Mouse (Mus musculus): ENCODE data around the gene Myl4. TPM values are rescaled to one million over a fixed set of nuclear protein-coding genes. Genes with fewer than 3 reads are reported as not detected.

The Myl4 gene
- polyA plus RNA-seq, 1 experiment: 0.86 TPM

- TF ChIP-seq GATA1 (IDR thresholded peaks at IDR 0.05; ENCODE audit: borderline replicate concordance, low read length): no peak
- TF ChIP-seq FLI1 (IDR thresholded peaks at IDR 0.05; ENCODE audit: low read length): no peak
- no peaks in the 10 kb centered on the region for H3K27me3 ChIP-seq (replicated peaks)
- H3K36me3 ChIP-seq (replicated peaks; ENCODE audit: low read length): peaks cover 64% of the 10 kb centered on the region
- H3K4me1 ChIP-seq: peaks cover 74% of the 10 kb centered on the region
- no peaks in the 10 kb centered on the region for H3K9me3 ChIP-seq
- peak overlapping the region; percentile 99 for H3K4me3 ChIP-seq (replicated peaks)
These were observed 59.3 kb downstream of the Myl4 start for GRCm38 (mm10) chr11:104609733-104610132.

GRCm38 (mm10) chr11:104611579-104612151, 61.2 kb downstream of the Myl4 start:
- H3K36me3 ChIP-seq (replicated peaks; ENCODE audit: low read length): peaks cover 83% of the 10 kb centered on the region
- H3K4me1 ChIP-seq: peaks cover 74% of the 10 kb centered on the region
- no peaks in the 10 kb centered on the region for H3K9me3 ChIP-seq
- peak overlapping the region; percentile 99 for H3K4me3 ChIP-seq (replicated peaks)
- H3K27me3 ChIP-seq (replicated peaks): no peaks in the 10 kb centered on the region
- peak; percentile 96 for TF ChIP-seq GATA1 (IDR thresholded peaks at IDR 0.05; ENCODE audit: borderline replicate concordance, low read length)
- TF ChIP-seq FLI1 (IDR thresholded peaks at IDR 0.05; ENCODE audit: low read length): no peak

DNA sequence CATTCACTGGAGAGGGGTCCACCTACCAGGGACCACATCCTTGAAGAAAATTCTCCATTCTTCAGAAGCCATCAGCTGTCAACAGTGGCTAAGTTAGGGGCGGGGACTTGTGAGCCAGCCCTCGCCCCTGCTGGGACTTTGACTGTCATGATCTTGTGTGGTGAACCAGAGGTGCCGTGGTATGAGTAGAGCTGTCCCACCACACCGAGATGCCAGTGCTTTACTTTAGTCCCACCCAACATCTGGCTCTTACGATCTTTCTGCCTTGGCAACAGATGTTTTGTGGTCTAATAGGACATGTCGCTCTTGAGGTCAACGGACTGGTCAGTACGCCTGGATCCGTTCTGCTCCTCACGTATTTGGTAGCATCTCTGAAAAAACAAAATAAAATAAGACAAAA, 63.1 kb downstream of the Myl4 start:
- no peaks in the 10 kb centered on the region for H3K9me3 ChIP-seq
- no peak for TF ChIP-seq GATA1 (IDR thresholded peaks at IDR 0.05; ENCODE audit: borderline replicate concordance, low read length)
- TF ChIP-seq FLI1 (IDR thresholded peaks at IDR 0.05; ENCODE audit: low read length): no peak
- H3K27me3 ChIP-seq (replicated peaks): no peaks in the 10 kb centered on the region
- H3K4me3 ChIP-seq (replicated peaks): peak overlapping the region; percentile 86
- H3K4me1 ChIP-seq: peaks cover 84% of the 10 kb centered on the region
- peaks cover 97% of the 10 kb centered on the region for H3K36me3 ChIP-seq (replicated peaks; ENCODE audit: low read length)

DNA sequence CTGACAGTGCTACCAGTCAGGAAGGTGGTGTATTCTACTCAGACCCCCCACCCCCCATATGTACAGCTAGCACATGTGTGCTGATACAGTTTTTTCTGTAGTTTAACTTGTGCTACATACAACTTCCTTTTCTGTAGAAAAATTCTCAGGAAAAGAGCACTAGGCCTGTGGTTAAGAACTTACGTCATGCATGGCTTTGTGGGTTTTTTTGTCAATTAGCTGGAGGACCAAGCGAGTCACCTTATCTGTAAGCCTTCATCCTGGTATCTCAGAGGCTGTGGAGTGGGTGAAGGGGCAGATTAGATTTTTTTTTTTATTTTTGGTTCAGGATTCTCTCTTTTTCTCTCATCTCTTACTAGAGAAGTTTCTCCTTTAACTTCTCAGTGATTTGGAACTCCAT, 63.7 kb downstream of the Myl4 start:
- Histone ChIP-seq H3K9me3 (no peaks in the 10 kb centered on the region), H3K27me3 (replicated peaks) (no peaks in the 10 kb centered on the region), H3K4me3 (replicated peaks) (peak overlapping the region; percentile 86), H3K36me3 (replicated peaks; ENCODE audit: low read length) (peaks cover 97% of the 10 kb centered on the region), H3K4me1 (peaks cover 90% of the 10 kb centered on the region)
- TF ChIP-seq FLI1 (IDR thresholded peaks at IDR 0.05; ENCODE audit: low read length) (no peak), GATA1 (IDR thresholded peaks at IDR 0.05; ENCODE audit: borderline replicate concordance, low read length) (peak; percentile 83; the same call in 2 of the 3 replicates)

GRCm38 (mm10) chr11:104616182-104616581, 65.7 kb downstream of the Myl4 start:
- Histone ChIP-seq H3K4me3 (replicated peaks) (peak overlapping the region; percentile 90), H3K9me3 (no peaks in the 10 kb centered on the region), H3K27me3 (replicated peaks) (no peaks in the 10 kb centered on the region), H3K4me1 (peaks cover 97% of the 10 kb centered on the region), H3K36me3 (replicated peaks; ENCODE audit: low read length) (peaks cover 97% of the 10 kb centered on the region)
- TF ChIP-seq FLI1 (IDR thresholded peaks at IDR 0.05; ENCODE audit: low read length) (no peak), GATA1 (IDR thresholded peaks at IDR 0.05; ENCODE audit: borderline replicate concordance, low read length) (no peak)

- H3K9me3 ChIP-seq: no peaks in the 10 kb centered on the region
- peaks cover 100% of the 10 kb centered on the region for H3K4me1 ChIP-seq
- H3K36me3 ChIP-seq (replicated peaks; ENCODE audit: low read length): peaks cover 99% of the 10 kb centered on the region
- TF ChIP-seq FLI1 (IDR thresholded peaks at IDR 0.05; ENCODE audit: low read length) (0 out of 2 replicates have a peak, but pooled peaks have one; percentile 36), GATA1 (IDR thresholded peaks at IDR 0.05; ENCODE audit: borderline replicate concordance, low read length) (peak; percentile 95)
- H3K4me3 ChIP-seq (replicated peaks): peak overlapping the region; percentile 87
- H3K27me3 ChIP-seq (replicated peaks): no peaks in the 10 kb centered on the region
These were observed 68.2 kb downstream of the Myl4 start for GRCm38 (mm10) chr11:104618638-104619076.

- Histone ChIP-seq H3K4me1 (peaks cover 100% of the 10 kb centered on the region), H3K9me3 (no peaks in the 10 kb centered on the region), H3K4me3 (replicated peaks) (peak overlapping the region; percentile 87), H3K27me3 (replicated peaks) (no peaks in the 10 kb centered on the region), H3K36me3 (replicated peaks; ENCODE audit: low read length) (peaks cover 100% of the 10 kb centered on the region)
- TF ChIP-seq GATA1 (IDR thresholded peaks at IDR 0.05; ENCODE audit: borderline replicate concordance, low read length) (no peak), FLI1 (IDR thresholded peaks at IDR 0.05; ENCODE audit: low read length) (no peak)
These were observed 68.9 kb downstream of the Myl4 start for GRCm38 (mm10) chr11:104619084-104620022.

GRCm38 (mm10) chr11:104622040-104622962, 71.8 kb downstream of the Myl4 start:
- Histone ChIP-seq H3K9me3 (no peaks in the 10 kb centered on the region), H3K27me3 (replicated peaks) (no peaks in the 10 kb centered on the region), H3K36me3 (replicated peaks; ENCODE audit: low read length) (peaks cover 100% of the 10 kb centered on the region), H3K4me1 (peaks cover 100% of the 10 kb centered on the region), H3K4me3 (replicated peaks) (peak overlapping the region; percentile 87)
- TF ChIP-seq GATA1 (IDR thresholded peaks at IDR 0.05; ENCODE audit: borderline replicate concordance, low read length): no peak
- TF ChIP-seq FLI1 (IDR thresholded peaks at IDR 0.05; ENCODE audit: low read length): no peak

- peaks cover 100% of the 10 kb centered on the region for H3K36me3 ChIP-seq (replicated peaks; ENCODE audit: low read length)
- H3K27me3 ChIP-seq (replicated peaks): no peaks in the 10 kb centered on the region
- no peak for TF ChIP-seq GATA1 (IDR thresholded peaks at IDR 0.05; ENCODE audit: borderline replicate concordance, low read length)
- H3K4me1 ChIP-seq: peaks cover 100% of the 10 kb centered on the region
- H3K4me3 ChIP-seq (replicated peaks): peak overlapping the region; percentile 84
- H3K9me3 ChIP-seq: no peaks in the 10 kb centered on the region
These were observed 74.4 kb downstream of the Myl4 start for GRCm38 (mm10) chr11:104624791-104625391.

All from megakaryocyte, embryonic 14.5 days (primary cell).